In genomic region chr16:37916818-37917201, GRCm38 (mm10) we compare ENCODE assay signal across 9 mouse cellular contexts. TPM values are rescaled to one million over a fixed set of nuclear protein-coding genes. Genes with fewer than 3 reads are reported as not detected.
DNase-seq lines count a peak whose midpoint lies in the region; ATAC-seq and TF ChIP-seq lines count a peak whose summit lies in the region.
"Had no signal": no experiment of that assay in that cellular context is flagged by ENCODE, and none has a peak within 500 bp of the region (broad histone marks: within the 10 kb centered on the region; RNA-seq: fewer than 3 reads in every experiment).

No protein-coding gene starts in this region.

- no peaks in the 10 kb centered on the region for H3K27me3 ChIP-seq in kidney, postnatal 0 days (ENCODE audit: insufficient read depth, low read length)
- peaks cover 31% of the 10 kb centered on the region for H3K27me3 ChIP-seq in embryonic facial prominence, embryonic 13.5 days
- no peaks in the 10 kb centered on the region for H3K27me3 ChIP-seq in intestine, embryonic 16.5 days (replicated peaks; ENCODE audit: control insufficient read depth, insufficient read depth, low read length)
- H3K27me3 ChIP-seq in splenic B cell, adult 2 months (ENCODE audit: control insufficient read depth, insufficient read depth, low read length, poor library complexity, severe bottlenecking) = no peaks in the 10 kb centered on the region; the same call in 1 of the 2 replicates

- no peaks in the 10 kb centered on the region for H3K36me3 ChIP-seq in kidney, postnatal 0 days (ENCODE audit: insufficient read depth, low read length)
- no peaks in the 10 kb centered on the region for H3K36me3 ChIP-seq in embryonic facial prominence, embryonic 13.5 days
- no peaks in the 10 kb centered on the region for H3K36me3 ChIP-seq in intestine, embryonic 16.5 days (ENCODE audit: control insufficient read depth, insufficient read depth, low read length)
- H3K36me3 ChIP-seq in splenic B cell, adult 2 months (ENCODE audit: control insufficient read depth, insufficient read depth, low read length, poor library complexity, severe bottlenecking) = no peaks in the 10 kb centered on the region
- H3K36me3 ChIP-seq: G1E had no signal

- H3K27ac ChIP-seq in kidney, postnatal 0 days = no peak overlapping the region
- no peak overlapping the region for H3K27ac ChIP-seq in embryonic facial prominence, embryonic 13.5 days
- no peak overlapping the region for H3K27ac ChIP-seq in intestine, embryonic 16.5 days (ENCODE audit: low read length)

- DNase-seq in kidney, postnatal 0 days (ENCODE audit: low spot score) = no peak
- no peak for DNase-seq in kidney, postnatal 4 days
- peak; percentile 43 for DNase-seq in splenic B cell, adult 2 months (ENCODE audit: low read depth, low spot score)
- no peak for DNase-seq in left cerebral cortex, postnatal 4 days
- DNase-seq in layer of hippocampus, adult 18-20 months (ENCODE audit: low spot score in 2 of 2) = no peak

- WGBS in kidney, postnatal 0 days = 18% methylated on average over 7 of the region's 7 CpGs
- 11% methylated on average over 7 of the region's 7 CpGs for WGBS in embryonic facial prominence, embryonic 13.5 days
- 27% methylated on average over 7 of the region's 7 CpGs for WGBS in intestine, embryonic 16.5 days

- H3K9ac ChIP-seq in kidney, postnatal 0 days (ENCODE audit: low read depth, low read length) = no peak overlapping the region
- H3K9ac ChIP-seq in embryonic facial prominence, embryonic 13.5 days = no peak overlapping the region
- H3K9ac ChIP-seq in intestine, embryonic 16.5 days (ENCODE audit: low read depth, low read length) = no peak overlapping the region

- TF ChIP-seq CTCF in kidney, postnatal 0 days (IDR thresholded peaks at IDR 0.05; ENCODE audit: low read depth) = no peak

- peak overlapping the region; percentile 84 for H3K4me2 ChIP-seq in kidney, postnatal 0 days (ENCODE audit: low read length)
- peak overlapping the region; percentile 91 for H3K4me2 ChIP-seq in embryonic facial prominence, embryonic 13.5 days
- peak overlapping the region; percentile 95 for H3K4me2 ChIP-seq in intestine, embryonic 16.5 days (ENCODE audit: low read depth, low read length)

- no peaks in the 10 kb centered on the region for H3K9me3 ChIP-seq in kidney, postnatal 0 days (replicated peaks; ENCODE audit: low read length)
- no peaks in the 10 kb centered on the region for H3K9me3 ChIP-seq in embryonic facial prominence, embryonic 13.5 days
- H3K9me3 ChIP-seq in intestine, embryonic 16.5 days (ENCODE audit: control insufficient read depth, low read length) = no peaks in the 10 kb centered on the region

- intact Hi-C loops in left cerebral cortex, postnatal 4 days (cut with DNase I) = no loop called here

- no peak for ATAC-seq in kidney, postnatal 0 days (replicated peaks; ENCODE audit: low FRiP score, low read depth)
- ATAC-seq in embryonic facial prominence, embryonic 13.5 days (ENCODE audit: insufficient number of reproducible peaks, insufficient read depth, low FRiP score, low TSS enrichment, low read depth) = no peak
- no peak for ATAC-seq in intestine, embryonic 16.5 days
- ATAC-seq in inflammation-experienced regulatory T-cells, adult 6 months = no peak

- H3K4me1 ChIP-seq in kidney, postnatal 0 days (replicated peaks; ENCODE audit: insufficient read depth, low read length) = 0 out of 2 replicates have a peak, but pooled peaks cover 5% of the 10 kb centered on the region
- H3K4me1 ChIP-seq in embryonic facial prominence, embryonic 13.5 days = peaks cover 9% of the 10 kb centered on the region; the same call in 1 of the 2 replicates
- peaks cover 3% of the 10 kb centered on the region; the same call in 1 of the 2 replicates for H3K4me1 ChIP-seq in intestine, embryonic 16.5 days (ENCODE audit: control insufficient read depth, insufficient read depth, low read length)

- H3K4me3 ChIP-seq in kidney, postnatal 0 days (replicated peaks; ENCODE audit: low read depth, low read length) = peak overlapping the region; percentile 47
- H3K4me3 ChIP-seq in embryonic facial prominence, embryonic 13.5 days = peak overlapping the region; percentile 57
- no peak overlapping the region for H3K4me3 ChIP-seq in intestine, embryonic 16.5 days (ENCODE audit: low read length)

RNA-seq across cellular contexts. Expression of gene Gpr156, which starts 0.5 kb away (rescaled TPM):
- 0.55 and 0.59 TPM in 2 replicates for polyA plus RNA-seq in kidney, postnatal 0 days (2015; fragmentation: Nextera tagmentation; extraction: Ambion mirVana)
- polyA plus RNA-seq in embryonic facial prominence, embryonic 13.5 days (2015; fragmentation: Nextera tagmentation; extraction: Ambion mirVana) = 0.37 and 0.58 TPM in 2 replicates
- polyA plus RNA-seq in intestine, embryonic 16.5 days (2015; fragmentation: Nextera tagmentation; extraction: Ambion mirVana) = 0.13 and 0.15 TPM in 2 replicates
- total RNA-seq in left cerebral cortex, postnatal 4 days (2021) = 1 to 10 TPM; 2.2 to 2.6 TPM
- total RNA-seq in layer of hippocampus, adult 18-20 months (2021) = under 1 TPM; 0.45 to 0.76 TPM
- not detected for polyA plus RNA-seq in inflammation-experienced regulatory T-cells, adult 6 months (2017; shearing (Covaris generic))
- polyA plus RNA-seq: G1E had no signal

RNA-seq across cellular contexts. Expression of gene Lrrc58, which starts 48.6 kb away (rescaled TPM):
- 54.1 and 58.8 TPM in 2 replicates for polyA plus RNA-seq in kidney, postnatal 0 days (2015; fragmentation: Nextera tagmentation; extraction: Ambion mirVana)
- 63.6 and 63.7 TPM in 2 replicates for polyA plus RNA-seq in embryonic facial prominence, embryonic 13.5 days (2015; fragmentation: Nextera tagmentation; extraction: Ambion mirVana)
- polyA plus RNA-seq in intestine, embryonic 16.5 days (2015; fragmentation: Nextera tagmentation; extraction: Ambion mirVana) = 33.5 and 37.7 TPM in 2 replicates
- 10 to 100 TPM; 94.4 to 98.1 TPM for total RNA-seq in left cerebral cortex, postnatal 4 days (2021)
- total RNA-seq in layer of hippocampus, adult 18-20 months (2021) = 100 to 1,000 TPM; 101 to 105 TPM
- 10 to 100 TPM; 16.9 to 21.9 (median 19.5) TPM for polyA plus RNA-seq in inflammation-experienced regulatory T-cells, adult 6 months (2017; shearing (Covaris generic))

RNA-seq across cellular contexts. Expression of gene Gm36028, which starts 55.9 kb away (rescaled TPM):
- polyA plus RNA-seq in kidney, postnatal 0 days (2015; fragmentation: Nextera tagmentation; extraction: Ambion mirVana) = 1.9 and 2.8 TPM in 2 replicates
- polyA plus RNA-seq in embryonic facial prominence, embryonic 13.5 days (2015; fragmentation: Nextera tagmentation; extraction: Ambion mirVana) = 0.23 and 0.25 TPM in 2 replicates
- polyA plus RNA-seq in intestine, embryonic 16.5 days (2015; fragmentation: Nextera tagmentation; extraction: Ambion mirVana) = 3.1 and 4.3 TPM in 2 replicates
- total RNA-seq in left cerebral cortex, postnatal 4 days (2021) = not detected
- total RNA-seq in layer of hippocampus, adult 18-20 months (2021) = under 1 TPM in 1 of 2 experiments, not detected in 1; 0.40 TPM
- polyA plus RNA-seq in inflammation-experienced regulatory T-cells, adult 6 months (2017; shearing (Covaris generic)) = not detected
- polyA plus RNA-seq: G1E had no signal
